Mouse (Mus musculus): ENCODE measurements around the gene Srpk2. TPM values are rescaled to one million over a fixed set of nuclear protein-coding genes. Genes with fewer than 3 reads are reported as not detected.
A peak's percentile ranks its signal among the peaks of the same experiment; 100 is the strongest.

The Srpk2 gene
- total and polyA plus RNA-seq, 3 experiments = 20.6 to 31.1 (median 23.3) TPM

DNA sequence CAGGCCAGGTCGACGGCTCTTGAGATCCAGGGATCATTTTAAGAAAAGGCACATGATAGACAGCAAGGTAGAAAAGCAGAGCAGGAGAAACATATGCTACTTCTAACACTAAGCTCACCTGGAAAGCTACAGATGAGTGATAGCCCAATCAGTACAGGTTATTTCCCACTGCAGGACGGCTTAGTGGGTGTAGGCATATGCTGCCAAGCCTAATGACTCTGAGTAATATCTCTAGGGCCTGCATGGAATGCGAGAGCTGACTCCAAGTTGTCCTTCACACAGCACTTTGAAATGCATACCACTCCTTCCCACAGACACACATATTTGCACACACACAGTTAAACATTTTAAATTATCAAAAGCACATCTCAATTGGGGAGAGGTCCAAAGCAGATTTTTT lies 195.2 kb downstream of the Srpk2 start:
- TF ChIP-seq ETS1 (conservative IDR thresholded peaks at IDR 0.05; ENCODE audit: low read depth, low read length) = no peak
- no peak for TF ChIP-seq TCF12 (IDR thresholded peaks at IDR 0.05; ENCODE audit: low read depth, low read length)
- TF ChIP-seq MEF2A (IDR thresholded peaks at IDR 0.05; ENCODE audit: borderline replicate concordance, low read depth, low read length) = no peak
- TF ChIP-seq NRF1 (IDR thresholded peaks at IDR 0.05; ENCODE audit: low read depth, low read length) = no peak
- TF ChIP-seq MAX (IDR thresholded peaks at IDR 0.05; ENCODE audit: low read length) = no peak
- TF ChIP-seq RAD21 (IDR thresholded peaks at IDR 0.05; ENCODE audit: low read depth, low read length) = no peak
- TF ChIP-seq KAT2A (IDR thresholded peaks at IDR 0.05; ENCODE audit: insufficient replicate concordance, low read length) = no peak
- no peak for TF ChIP-seq HCFC1 (IDR thresholded peaks at IDR 0.05; ENCODE audit: low read depth, low read length)
- TF ChIP-seq MYC (IDR thresholded peaks at IDR 0.05; ENCODE audit: low read depth, low read length) = no peak
- no peak for TF ChIP-seq IRF4 (IDR thresholded peaks at IDR 0.05; ENCODE audit: low read depth, low read length)
- no peak for TF ChIP-seq ELF1 (IDR thresholded peaks at IDR 0.05; ENCODE audit: low read depth, low read length)
- TF ChIP-seq EP300 (IDR thresholded peaks at IDR 0.05; ENCODE audit: low read length) = no peak
- TF ChIP-seq MXI1 (IDR thresholded peaks at IDR 0.05; ENCODE audit: low read depth, low read length) = no peak
- no peak for DNase-seq (ENCODE audit: extremely low read depth)
- peaks cover 3 to 9% of the 10 kb centered on the region in 2 experiments for H3K4me1 ChIP-seq (ENCODE audit: control insufficient read depth in 1 of 2, insufficient read depth in 2 of 2)
- no peak overlapping the region for H3K4me2 ChIP-seq (ENCODE audit: insufficient read depth, low read depth, poor library complexity, severe bottlenecking)
- H3K36me3 ChIP-seq (replicated peaks in 1 of 2; ENCODE audit: control insufficient read depth in 1 of 2, insufficient read depth in 1 of 2, low read length in 1 of 2) = peaks cover 48 to 88% of the 10 kb centered on the region in 2 experiments
- H3K27ac ChIP-seq (ENCODE audit: insufficient read depth, low read depth) = no peak overlapping the region
- no peaks in the 10 kb centered on the region for H3K27me3 ChIP-seq (replicated peaks)
- H3K9me3 ChIP-seq (replicated peaks; ENCODE audit: low read length) = no peaks in the 10 kb centered on the region
- H3K4me3 ChIP-seq (replicated peaks in 1 of 3; ENCODE audit: low read depth in 2 of 3, low read length in 2 of 3, poor library complexity in 1 of 3) = no peak overlapping the region
- H3K9ac ChIP-seq (ENCODE audit: insufficient read depth, low read depth) = no peak overlapping the region
- in situ Hi-C loops (cut with MboI; ENCODE audit: low pct_ligation_motif_present, low pct_unique_long_range_greater_than_20kb, low sequenced_read_pairs) = no loop called here
- H3K79me2 ChIP-seq (replicated peaks; ENCODE audit: control insufficient read depth, extremely low read depth, insufficient read depth, poor library complexity, severe bottlenecking) = peaks cover 1% of the 10 kb centered on the region; the same call in 1 of the 2 replicates
- dilution Hi-C loops (cut with MboI; ENCODE audit: extremely low pct_ligation_motif_present, extremely low pct_unique_long_range_greater_than_20kb, low sequenced_read_pairs) = no loop called here

DNA sequence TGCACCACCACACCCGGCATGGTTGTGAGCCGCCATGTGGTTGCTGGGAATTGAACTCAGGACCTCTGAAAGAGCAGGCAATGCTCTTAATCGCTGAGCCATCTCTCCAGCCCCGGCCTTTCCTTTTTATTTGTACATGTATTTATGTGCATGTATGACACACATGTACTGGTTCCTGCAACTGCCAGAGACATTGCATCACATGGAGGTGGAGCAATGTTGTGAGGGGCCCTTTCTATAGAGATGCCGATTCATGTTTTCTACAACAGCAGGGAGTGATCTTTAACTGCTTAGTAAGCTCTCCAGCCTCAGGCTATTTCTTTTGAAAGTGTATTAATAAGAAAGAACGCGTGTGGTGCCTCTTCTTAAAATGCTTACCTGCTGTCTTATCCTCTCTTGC lies 200.6 kb downstream of the Srpk2 start:
- Histone ChIP-seq H3K9me3 (replicated peaks; ENCODE audit: low read length) (no peaks in the 10 kb centered on the region), H3K9ac (ENCODE audit: insufficient read depth, low read depth) (no peak overlapping the region), H3K4me1 (ENCODE audit: control insufficient read depth in 1 of 2, insufficient read depth in 2 of 2) (peaks cover 0 to 6% of the 10 kb centered on the region in 2 experiments; a peak in 1 of 4 replicates), H3K4me3 (replicated peaks in 1 of 3; ENCODE audit: low read depth in 2 of 3, low read length in 2 of 3, poor library complexity in 1 of 3) (no peak overlapping the region), H3K27ac (ENCODE audit: insufficient read depth, low read depth) (no peak overlapping the region), H3K27me3 (replicated peaks) (no peaks in the 10 kb centered on the region), H3K36me3 (replicated peaks in 1 of 2; ENCODE audit: control insufficient read depth in 1 of 2, insufficient read depth in 1 of 2, low read length in 1 of 2) (peaks cover 51 to 87% of the 10 kb centered on the region in 2 experiments), H3K4me2 (ENCODE audit: insufficient read depth, low read depth, poor library complexity, severe bottlenecking) (no peak overlapping the region), H3K79me2 (replicated peaks; ENCODE audit: control insufficient read depth, extremely low read depth, insufficient read depth, poor library complexity, severe bottlenecking) (peaks cover 4% of the 10 kb centered on the region)
- in situ Hi-C loops (cut with MboI; ENCODE audit: low pct_ligation_motif_present, low pct_unique_long_range_greater_than_20kb, low sequenced_read_pairs) = no loop called here
- DNase-seq (ENCODE audit: extremely low read depth) = peak; percentile 32
- no peak for TF ChIP-seq MAX (IDR thresholded peaks at IDR 0.05; ENCODE audit: low read length)
- peak; percentile 20; the same call in 1 of the 2 replicates for TF ChIP-seq MYC (IDR thresholded peaks at IDR 0.05; ENCODE audit: low read depth, low read length)
- dilution Hi-C loops (cut with MboI; ENCODE audit: extremely low pct_ligation_motif_present, extremely low pct_unique_long_range_greater_than_20kb, low sequenced_read_pairs) = no loop called here
